Mouse (Mus musculus): ENCODE results near the gene Zdhhc17. TPM values are rescaled to one million over a fixed set of nuclear protein-coding genes. Genes with fewer than 3 reads are reported as not detected.
A peak's percentile ranks its signal among the peaks of the same experiment; 100 is the strongest.

Zdhhc17 gene
- total RNA-seq, 2 experiments from 2014 or later = 102 to 122 TPM

GRCm38 (mm10) chr10:111009113-111009640 lies 763 bp downstream of the Zdhhc17 start:
- intact Hi-C loops (cut with DNase I) = no loop called here
- no peak for DNase-seq (ENCODE audit: low spot score in 2 of 2)

GRCm38 (mm10) chr10:111007687-111008086 lies 2.3 kb downstream of the Zdhhc17 start:
- intact Hi-C loops (cut with DNase I) = no loop called here
- DNase-seq (ENCODE audit: low spot score in 2 of 2) = no peak

- DNase-seq (ENCODE audit: low spot score in 2 of 2) = no peak
- intact Hi-C loops (cut with DNase I) = no loop called here
Measured at GRCm38 (mm10) chr10:111005611-111006488, 4.1 kb downstream of the Zdhhc17 start.

- intact Hi-C loops (cut with DNase I) = no loop called here
- DNase-seq (ENCODE audit: low spot score in 2 of 2) = no peak
Measured at GRCm38 (mm10) chr10:111004220-111004619, 5.7 kb downstream of the Zdhhc17 start.

- intact Hi-C loops (cut with DNase I) = no loop called here
Measured at GRCm38 (mm10) chr10:110999201-110999600, 10.7 kb downstream of the Zdhhc17 start.

GRCm38 (mm10) chr10:110997180-110997579 lies 12.8 kb downstream of the Zdhhc17 start:
- DNase-seq (ENCODE audit: low spot score in 2 of 2) = no peak
- intact Hi-C loops (cut with DNase I) = no loop called here

More at GRCm38 (mm10) chr10:110999201-110999600, 10.7 kb downstream of the Zdhhc17 start:
- DNase-seq (ENCODE audit: low spot score in 2 of 2) = no peak

- intact Hi-C loops (cut with DNase I) = loop anchor here (5.0 kb wide), 1 partner anchor 108 kb away; no protein-coding TSS in a partner anchor
- DNase-seq (ENCODE audit: low spot score in 2 of 2) = no peak
Measured at GRCm38 (mm10) chr10:110994761-110995160, 15.2 kb downstream of the Zdhhc17 start.

GRCm38 (mm10) chr10:110993249-110993648 lies 16.7 kb downstream of the Zdhhc17 start:
- intact Hi-C loops (cut with DNase I) = loop anchor here (5.0 kb wide), 1 partner anchor 109 kb away; no protein-coding TSS in a partner anchor

GRCm38 (mm10) chr10:110992047-110992431 lies 17.9 kb downstream of the Zdhhc17 start:
- peak in 1 of 2 experiments; percentile 22 for DNase-seq (ENCODE audit: low spot score in 2 of 2)
- intact Hi-C loops (cut with DNase I) = loop anchor here (1.0 to 5.0 kb wide), 2 partner anchors 19 to 110 kb away; no protein-coding TSS in a partner anchor

More at GRCm38 (mm10) chr10:110993249-110993648, 16.7 kb downstream of the Zdhhc17 start:
- no peak for DNase-seq (ENCODE audit: low spot score in 2 of 2)

- intact Hi-C loops (cut with DNase I) = loop anchor here (1.0 to 5.0 kb wide), 2 partner anchors 20 to 111 kb away; no protein-coding TSS in a partner anchor
Measured at GRCm38 (mm10) chr10:110991307-110992046, 18.5 kb downstream of the Zdhhc17 start.

GRCm38 (mm10) chr10:110989729-110990128 lies 20.2 kb downstream of the Zdhhc17 start:
- intact Hi-C loops (cut with DNase I) = loop anchor here (5.0 kb wide), 1 partner anchor 113 kb away; no protein-coding TSS in a partner anchor
- DNase-seq (ENCODE audit: low spot score in 2 of 2) = no peak

More at GRCm38 (mm10) chr10:110991307-110992046, 18.5 kb downstream of the Zdhhc17 start:
- DNase-seq (ENCODE audit: low spot score in 2 of 2) = no peak

- intact Hi-C loops (cut with DNase I) = no loop called here
- DNase-seq (ENCODE audit: low spot score in 2 of 2) = no peak
Measured at GRCm38 (mm10) chr10:110986682-110987081, 23.3 kb downstream of the Zdhhc17 start.

GRCm38 (mm10) chr10:110982771-110983170 lies 27.2 kb downstream of the Zdhhc17 start:
- intact Hi-C loops (cut with DNase I) = no loop called here
- no peak for DNase-seq (ENCODE audit: low spot score in 2 of 2)

GRCm38 (mm10) chr10:110980441-110980840 lies 29.5 kb downstream of the Zdhhc17 start:
- no peak for DNase-seq (ENCODE audit: low spot score in 2 of 2)
- intact Hi-C loops (cut with DNase I) = no loop called here

- intact Hi-C loops (cut with DNase I) = loop anchor here (5.0 kb wide), 1 partner anchor 123 kb away; no protein-coding TSS in a partner anchor
- no peak for DNase-seq (ENCODE audit: low spot score in 2 of 2)
Measured at GRCm38 (mm10) chr10:110979431-110979830, 30.5 kb downstream of the Zdhhc17 start.

- intact Hi-C loops (cut with DNase I) = loop anchor here (2.0 to 5.0 kb wide), 2 partner anchors 125 to 183 kb away; no protein-coding TSS in a partner anchor
- no peak for DNase-seq (ENCODE audit: low spot score in 2 of 2)
Measured at GRCm38 (mm10) chr10:110977379-110977778, 32.6 kb downstream of the Zdhhc17 start.

- no peak for DNase-seq (ENCODE audit: low spot score in 2 of 2)
- intact Hi-C loops (cut with DNase I) = loop anchor here (2.0 to 5.0 kb wide), 2 partner anchors 126 to 181 kb away; no protein-coding TSS in a partner anchor
Measured at GRCm38 (mm10) chr10:110976046-110976445, 33.9 kb downstream of the Zdhhc17 start.

- intact Hi-C loops (cut with DNase I) = loop anchor here (5.0 kb wide), 1 partner anchor 127 kb away; no protein-coding TSS in a partner anchor
- DNase-seq (ENCODE audit: low spot score in 2 of 2) = no peak
Measured at GRCm38 (mm10) chr10:110974885-110975284, 35.1 kb downstream of the Zdhhc17 start.

GRCm38 (mm10) chr10:110974463-110974862 lies 35.5 kb downstream of the Zdhhc17 start:
- DNase-seq (ENCODE audit: low spot score in 2 of 2) = peak; percentile 25 to 54

More at GRCm38 (mm10) chr10:110974463-110974862, 35.5 kb downstream of the Zdhhc17 start:
- intact Hi-C loops (cut with DNase I) = no loop called here

Data from left cerebral cortex, postnatal 36 days (tissue).